Mouse (Mus musculus) spleen, postnatal 10 days (tissue): ENCODE data around the gene Sf3b6.
"Not testable (repeated sequence)": the region's sequence is repeated elsewhere in the genome, so short reads cannot be mapped to it uniquely, and the experiment has no call there.

ENCODE experiments used
- DNase-seq, 2 experiments: peaks; one replicate each; pipeline ENCODE4 v3.0.0; 2021 to 2022; ENCODE audit warnings: low spot score in 2 of 2

The Sf3b6 gene

DNA sequence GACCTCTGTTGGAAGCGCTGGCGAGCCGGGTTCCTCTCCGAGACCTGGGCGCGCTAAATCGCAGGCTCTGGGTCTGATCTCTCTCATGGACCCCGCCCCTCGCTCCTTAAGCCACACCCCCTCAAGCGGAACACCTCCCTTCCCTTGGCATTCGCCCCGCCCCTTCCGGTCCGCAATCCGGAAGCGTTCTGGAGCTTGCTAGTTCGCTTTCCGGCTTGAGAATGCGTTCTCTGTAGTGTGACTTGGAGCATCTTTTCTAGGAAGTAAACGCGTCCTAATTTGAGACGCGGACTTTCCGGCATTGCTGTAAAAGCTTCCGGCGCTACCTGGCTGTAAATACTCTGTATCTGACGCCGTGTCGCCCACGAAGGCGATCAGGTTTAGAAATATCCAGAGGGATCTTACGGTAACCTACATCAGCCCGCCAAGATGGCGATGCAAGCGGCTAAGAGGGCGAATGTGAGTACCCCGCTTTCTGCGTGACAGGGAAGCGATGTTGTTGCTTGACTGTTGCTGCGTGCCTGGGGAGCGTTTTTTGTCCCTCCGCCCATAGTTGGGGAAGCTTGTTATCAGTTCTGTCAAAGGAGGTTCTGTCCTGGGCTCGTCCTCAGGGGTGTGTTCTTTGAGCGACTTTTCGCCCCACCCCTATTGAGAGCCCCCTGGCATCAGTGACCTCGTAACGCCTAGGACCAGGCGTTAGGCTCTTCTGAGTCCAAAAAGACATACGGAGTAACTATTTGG lies at the start of gene Sf3b6:
TSS of gene Sf3b6 (plus strand) at position 184 of the 741 bp plus-strand sequence.
- peak; percentile 97 to 100 for DNase-seq

GRCm38 (mm10) chr12:4768492-4769332 lies 48.6 kb upstream of the Sf3b6 start, which contains the start of the genes Pfn4 and Fam228b:
Pfn4 (plus strand) TSS chr12:4769022.
Fam228b (minus strand) TSS chr12:4769267.
- DNase-seq = peak; percentile 95 to 99

DNA sequence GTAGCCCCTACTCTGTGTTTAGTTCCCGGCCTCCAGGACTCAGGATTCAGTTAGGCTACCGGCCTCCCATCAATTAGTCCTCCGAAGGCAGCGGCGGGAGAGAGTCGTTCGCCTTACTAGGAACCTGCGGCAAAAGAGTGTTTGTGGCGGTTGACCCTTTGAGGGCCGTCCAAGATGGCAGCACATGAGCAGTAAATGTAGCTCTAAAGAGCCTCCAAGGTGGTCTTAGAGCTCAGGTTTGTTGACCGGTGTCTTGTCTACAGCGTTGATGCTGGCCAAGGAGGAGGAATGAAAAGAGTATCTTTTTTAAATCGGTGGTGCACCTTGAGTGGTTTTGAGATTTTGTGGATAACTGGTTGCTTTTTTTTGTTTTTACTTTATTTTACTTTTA lies 48.0 kb upstream of the Sf3b6 start:
- no peak for DNase-seq

- DNase-seq = no peak
Observed at GRCm38 (mm10) chr12:4774895-4775587, 42.3 kb upstream of the Sf3b6 start.

DNA sequence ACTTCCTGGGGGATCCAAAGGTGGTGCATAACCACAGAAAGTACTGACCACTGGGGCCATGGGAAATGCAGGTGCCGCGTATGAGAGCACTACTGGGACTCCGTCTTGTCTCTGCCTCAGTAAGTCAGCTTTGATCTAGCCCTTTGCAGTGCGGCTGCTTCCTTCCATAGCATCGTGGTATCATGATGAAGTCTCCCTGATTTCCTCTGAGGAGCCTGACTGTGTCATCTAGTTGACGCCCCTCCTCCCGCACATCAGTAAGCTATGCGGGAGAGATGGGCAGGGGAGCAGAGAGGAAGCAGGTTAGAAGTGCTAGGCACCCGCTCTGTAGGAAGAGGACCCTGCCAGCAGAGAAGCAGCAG lies 41.8 kb upstream of the Sf3b6 start:
- DNase-seq = no peak

GRCm38 (mm10) chr12:4777734-4778133 lies 39.6 kb upstream of the Sf3b6 start:
- no peak for DNase-seq

GRCm38 (mm10) chr12:4780245-4780644 lies 37.1 kb upstream of the Sf3b6 start:
- DNase-seq = no peak

GRCm38 (mm10) chr12:4781270-4781669 lies 36.1 kb upstream of the Sf3b6 start:
- no peak for DNase-seq

GRCm38 (mm10) chr12:4781725-4782404 lies 35.5 kb upstream of the Sf3b6 start:
- DNase-seq = not testable (repeated sequence)

DNA sequence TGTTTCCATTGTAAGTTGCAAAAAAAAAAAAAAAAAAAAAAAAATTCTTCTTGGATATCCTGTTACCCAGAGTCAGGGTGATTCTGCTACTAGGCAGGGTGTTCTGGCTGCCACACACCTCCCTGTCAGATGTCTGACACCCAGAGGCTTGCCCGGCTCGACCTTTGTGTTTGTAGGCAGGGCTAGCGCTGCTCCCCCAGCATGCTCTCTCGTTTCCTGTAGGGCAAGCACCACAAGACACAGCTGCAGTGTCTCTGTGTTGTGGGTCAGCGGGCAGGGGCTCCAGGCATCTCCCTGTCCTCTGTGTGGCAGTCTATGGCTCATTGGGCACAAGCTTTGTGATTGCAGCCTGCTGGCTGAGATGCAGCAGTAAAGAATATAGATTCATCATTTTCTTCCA lies 33.7 kb upstream of the Sf3b6 start:
- DNase-seq = peak in 1 of 2 experiments; percentile 25

GRCm38 (mm10) chr12:4784466-4784865 lies 32.9 kb upstream of the Sf3b6 start:
- DNase-seq = no peak

- DNase-seq = not testable (repeated sequence)
Observed at GRCm38 (mm10) chr12:4788128-4788527, 29.2 kb upstream of the Sf3b6 start.

GRCm38 (mm10) chr12:4793718-4794117 lies 23.6 kb upstream of the Sf3b6 start:
- peak in 1 of 2 experiments; percentile 46 for DNase-seq

GRCm38 (mm10) chr12:4797471-4797870 lies 19.9 kb upstream of the Sf3b6 start:
- DNase-seq = not testable (repeated sequence)

- DNase-seq = no peak
Observed at GRCm38 (mm10) chr12:4811036-4811435, 6.3 kb upstream of the Sf3b6 start.

- no peak for DNase-seq
Observed at GRCm38 (mm10) chr12:4811705-4812104, 5.6 kb upstream of the Sf3b6 start.

DNA sequence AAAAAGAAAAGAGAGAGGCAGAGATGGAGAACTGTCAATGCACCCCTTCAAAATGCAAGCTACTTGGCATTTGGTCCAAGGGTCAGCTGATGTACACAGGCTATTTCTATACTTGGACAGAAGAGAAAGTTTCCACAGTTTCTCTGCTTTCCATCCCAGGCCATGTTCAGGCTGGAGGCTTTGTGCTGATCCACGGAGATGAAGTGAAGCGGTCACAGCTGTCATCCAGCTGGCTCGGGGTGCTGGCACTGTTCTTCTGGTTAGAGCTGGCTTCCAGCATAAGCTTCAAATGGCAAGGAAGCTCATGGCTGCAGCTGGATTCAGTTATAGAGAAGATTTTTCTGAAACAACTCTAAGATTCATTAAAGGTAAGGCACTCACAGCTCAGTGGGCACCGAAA lies 3.7 kb upstream of the Sf3b6 start:
- DNase-seq = no peak

DNA sequence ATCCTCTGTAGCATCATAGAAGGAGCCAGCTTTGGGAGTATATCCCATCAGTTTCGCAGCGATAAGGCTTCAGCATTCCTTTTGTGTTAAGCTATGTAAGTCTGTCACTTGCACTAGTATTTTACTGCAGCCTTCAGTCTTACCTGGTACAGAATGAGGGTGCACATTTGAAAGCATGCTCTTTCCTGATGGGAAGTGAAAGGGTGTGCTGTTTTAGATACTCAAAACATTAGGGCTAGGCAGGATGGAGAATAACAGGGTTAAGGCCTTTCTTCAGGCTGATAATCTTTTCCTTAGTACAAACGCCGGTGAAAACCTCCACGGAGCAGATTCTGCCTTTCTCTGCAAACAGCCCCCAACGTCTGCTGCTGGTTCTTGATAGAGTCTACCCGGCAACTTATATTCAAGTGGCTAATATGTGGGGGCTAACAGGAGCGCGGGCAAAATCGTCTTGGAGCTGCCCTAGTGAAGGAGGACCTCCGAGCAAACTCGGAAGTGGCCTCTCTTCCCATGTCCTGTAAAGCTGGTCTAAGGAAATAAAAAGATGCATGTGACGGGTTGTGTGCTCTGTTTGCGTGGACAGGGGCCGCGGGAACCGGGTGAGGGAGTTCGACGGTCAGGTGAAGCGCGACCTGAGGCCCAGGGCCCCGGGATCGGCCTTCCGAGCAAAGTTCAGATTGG lies 524 bp upstream of the Sf3b6 start:
- DNase-seq = no peak

- no peak for DNase-seq
Observed at GRCm38 (mm10) chr12:4827256-4827655, 9.9 kb downstream of the Sf3b6 start.

DNA sequence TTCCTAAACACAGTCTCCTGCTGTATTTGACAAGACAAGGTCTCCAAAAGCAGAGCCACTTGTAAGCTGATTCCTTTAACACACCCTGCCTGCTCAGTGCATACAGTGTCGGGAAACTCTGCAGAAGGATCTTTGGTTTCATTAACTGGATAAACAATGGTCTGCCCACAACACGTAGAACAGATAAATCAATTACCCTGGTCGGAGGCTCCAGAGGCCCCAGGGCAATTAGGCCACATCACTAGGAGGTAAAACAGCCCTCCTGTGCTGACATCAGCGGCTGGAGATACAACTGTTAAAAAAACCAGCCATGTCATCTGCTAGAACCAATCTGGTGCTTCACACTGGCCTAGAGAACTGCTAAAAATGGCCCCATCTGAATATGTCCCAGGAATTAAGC lies 19.6 kb downstream of the Sf3b6 start:
- no peak for DNase-seq

DNA sequence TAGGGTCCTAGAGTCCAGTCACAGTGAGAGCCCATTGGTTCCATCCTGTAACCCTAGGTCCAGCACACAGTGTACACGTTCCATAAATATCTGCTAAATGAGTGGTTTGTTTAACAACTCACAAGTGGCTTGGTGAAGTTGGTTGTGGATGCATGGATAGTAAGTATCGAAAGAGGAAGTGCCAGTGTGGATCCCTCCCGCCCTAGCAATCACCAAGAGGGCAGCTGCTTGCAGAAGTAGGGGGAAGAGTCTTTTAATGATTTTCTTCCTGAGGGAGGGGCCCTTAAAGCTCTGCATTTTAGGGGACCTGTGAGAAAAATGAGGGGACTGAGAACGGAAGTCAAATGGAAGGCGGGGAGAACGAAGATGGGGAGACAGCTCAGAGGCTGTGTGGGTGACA lies 22.7 kb downstream of the Sf3b6 start:
- no peak for DNase-seq
